Mouse (Mus musculus) brain, adult 2 months (tissue): ENCODE results near the gene Olfr826.
"Not testable (repeated sequence)": the region's sequence is repeated elsewhere in the genome, so short reads cannot be mapped to it uniquely, and the experiment has no call there.

Experiments
- DNase-seq: peaks from one replicate; pipeline ENCODE4 v3.0.0; 2011; ENCODE audit warnings: low read depth, low spot score

Olfr826 gene

DNA sequence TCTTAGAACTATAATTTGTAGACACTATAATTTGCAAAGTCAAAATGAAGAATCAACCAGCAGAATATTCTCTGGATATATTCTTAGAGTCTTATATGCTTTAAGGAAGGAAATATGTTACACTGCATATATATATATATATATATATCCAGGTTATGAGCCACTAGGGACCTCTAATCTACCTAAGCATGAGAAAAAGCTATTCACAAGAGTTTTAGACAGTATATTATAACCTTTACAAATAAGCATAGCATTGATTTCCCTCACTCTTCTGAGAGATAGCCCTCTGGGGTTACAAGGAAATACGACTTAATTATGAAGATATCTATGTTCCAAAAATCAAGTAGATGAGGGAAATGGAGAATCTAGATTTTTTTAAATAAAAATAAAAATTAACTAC, at the start of gene Olfr826:
Gene Olfr826, minus strand, starts transcription at position 101 of the 400 bp plus-strand sequence.
- no peak for DNase-seq

GRCm38 (mm10) chr10:130232117-130232516, 48.1 kb upstream of the Olfr826 start:
- DNase-seq: no peak

DNA sequence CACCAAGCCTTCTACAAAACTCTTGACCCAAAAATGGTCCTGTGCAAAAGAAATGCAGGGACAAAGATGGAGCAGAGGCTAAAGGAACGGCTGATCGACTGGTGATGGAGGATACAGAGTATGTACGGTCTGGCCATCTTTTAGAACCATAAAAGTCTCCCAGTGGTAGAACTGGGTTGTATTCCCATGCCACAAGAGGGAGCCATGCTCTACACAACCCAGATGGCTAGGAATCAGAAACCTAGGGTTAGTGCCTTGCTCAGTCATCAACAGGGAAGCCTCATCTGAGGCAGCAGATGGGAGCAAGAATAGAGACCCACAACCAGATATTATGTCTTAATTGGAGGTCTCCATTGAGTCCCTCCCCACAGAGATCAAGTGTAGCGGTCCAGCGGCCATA, 45.6 kb upstream of the Olfr826 start:
- peak; percentile 6 for DNase-seq

DNA sequence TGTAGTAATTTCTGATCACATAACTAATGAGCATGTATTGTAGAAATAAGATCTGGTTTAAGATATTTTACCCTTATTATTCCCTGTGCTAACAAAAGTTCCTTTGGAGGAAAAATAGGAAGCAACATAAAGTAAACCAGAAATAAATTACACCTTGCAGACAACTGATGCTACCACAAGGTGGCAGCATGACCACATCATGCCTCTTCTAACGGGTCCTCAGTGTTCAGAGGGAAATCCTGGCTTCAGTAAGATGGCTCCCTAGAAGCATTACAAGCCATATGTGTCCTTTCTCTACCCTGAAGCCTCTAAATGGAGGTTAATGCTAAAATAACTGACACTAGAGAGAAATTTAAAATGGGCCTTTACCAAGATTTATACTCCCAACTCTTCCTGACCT, 44.3 kb upstream of the Olfr826 start:
- DNase-seq: peak; percentile 74

- no peak for DNase-seq
Measured at GRCm38 (mm10) chr10:130225034-130225433, 41.0 kb upstream of the Olfr826 start.

DNA sequence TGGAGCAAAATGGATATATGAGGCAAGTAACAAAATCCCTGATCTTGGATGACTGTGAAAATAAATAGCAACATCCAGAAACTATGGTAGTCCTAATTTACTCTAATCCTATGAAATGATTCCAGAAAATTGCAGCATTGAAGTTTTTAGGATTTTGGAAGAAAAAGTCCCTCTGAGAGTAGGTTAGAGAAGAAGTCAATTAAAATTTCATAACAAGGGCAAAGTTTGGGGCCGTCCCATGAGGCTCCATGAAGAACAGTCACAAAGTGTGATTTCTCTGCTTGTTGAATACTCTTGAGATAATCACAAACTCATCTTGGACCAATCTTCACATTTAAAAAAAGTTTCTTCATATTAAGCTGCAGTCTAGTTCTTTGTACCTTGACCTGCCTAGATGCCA, 30.3 kb upstream of the Olfr826 start, which contains the start of gene Olfr827:
Gene Olfr827, minus strand, starts transcription at position 101 of the 400 bp plus-strand sequence.
- no peak for DNase-seq

GRCm38 (mm10) chr10:130166666-130167065, 17.3 kb downstream of the Olfr826 start, which contains the start of gene Olfr825:
TSS of gene Olfr825 (minus strand) at chr10:130166766.
- no peak for DNase-seq

- DNase-seq: no peak
Measured at GRCm38 (mm10) chr10:130165196-130165595, 18.8 kb downstream of the Olfr826 start.

GRCm38 (mm10) chr10:130144121-130144520, 39.9 kb downstream of the Olfr826 start:
- DNase-seq: no peak

DNA sequence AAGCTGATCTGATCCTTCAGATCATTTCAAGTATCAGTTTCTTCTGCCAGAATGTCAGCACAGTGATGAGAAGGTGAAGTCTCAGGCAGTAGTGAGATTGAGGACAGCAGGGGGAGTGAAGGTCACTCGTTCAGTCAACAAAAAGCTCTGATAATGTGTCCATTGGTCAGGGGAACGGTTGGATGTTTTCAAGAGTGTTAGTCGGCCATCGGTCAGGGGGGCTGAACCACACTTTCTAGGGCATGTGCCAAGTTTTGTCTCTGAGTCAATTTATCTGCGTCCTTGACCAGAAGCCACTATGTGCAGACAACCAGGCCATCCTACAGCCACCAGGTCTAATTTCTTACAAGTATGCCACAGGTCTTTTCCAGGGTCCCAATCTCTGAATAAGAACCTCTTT, 41.5 kb downstream of the Olfr826 start:
- DNase-seq: not testable (repeated sequence)

GRCm38 (mm10) chr10:130134811-130135210, 49.2 kb downstream of the Olfr826 start:
- no peak for DNase-seq

DNA sequence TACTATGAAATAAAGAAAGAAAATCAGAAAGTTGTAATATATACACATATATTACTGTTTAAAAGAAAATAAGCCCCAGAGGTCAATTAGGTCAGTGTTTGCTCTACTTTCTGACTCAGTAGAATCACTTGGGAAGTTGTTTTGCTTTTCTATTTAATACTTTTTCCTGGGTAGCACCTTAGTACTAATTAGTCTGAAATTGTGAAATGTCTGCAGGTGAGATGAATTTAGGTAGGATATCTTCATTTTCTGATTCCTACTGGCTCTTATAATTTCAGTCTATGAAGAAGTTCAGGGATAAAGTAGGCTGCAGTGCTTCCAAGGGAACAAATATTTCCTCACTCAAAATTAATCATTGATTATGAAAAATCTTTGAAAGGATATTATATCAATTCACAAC, 54.1 kb downstream of the Olfr826 start, which contains the start of gene Olfr824:
Gene Olfr824, minus strand, starts transcription at position 101 of the 400 bp plus-strand sequence.
- not testable (repeated sequence) for DNase-seq
